Mouse (Mus musculus): ENCODE data around the gene Ncf1. TPM values are rescaled to one million over a fixed set of nuclear protein-coding genes. Genes with fewer than 3 reads are reported as not detected.

Ncf1 gene
- total RNA-seq, 2 experiments from 2014 or later, result 5.3 to 7.7 TPM

Other genes starting within 250 kb of the Ncf1 start
- gene Castor2, start 129.9 kb downstream of the Ncf1 start, total RNA-seq (2021), result 10 to 100 TPM; 71.2 to 88.0 TPM
- 10 to 100 TPM; 14.1 to 15.7 TPM for gene Rcc1l, start 52.9 kb downstream of the Ncf1 start, total RNA-seq (2021)
- gene Gtf2ird2, start 45.6 kb downstream of the Ncf1 start, total RNA-seq (2021), result 10 to 100 TPM; 14.9 to 17.6 TPM
- 100 to 1,000 TPM; 204 to 207 TPM for gene Gtf2i, start 85.1 kb upstream of the Ncf1 start, total RNA-seq (2021)
- gene Gtf2ird1, start 227.1 kb upstream of the Ncf1 start, total RNA-seq (2021), result 10 to 100 TPM; 37.4 to 56.6 TPM